Mouse (Mus musculus): ENCODE measurements around the gene Rd3.

DNA sequence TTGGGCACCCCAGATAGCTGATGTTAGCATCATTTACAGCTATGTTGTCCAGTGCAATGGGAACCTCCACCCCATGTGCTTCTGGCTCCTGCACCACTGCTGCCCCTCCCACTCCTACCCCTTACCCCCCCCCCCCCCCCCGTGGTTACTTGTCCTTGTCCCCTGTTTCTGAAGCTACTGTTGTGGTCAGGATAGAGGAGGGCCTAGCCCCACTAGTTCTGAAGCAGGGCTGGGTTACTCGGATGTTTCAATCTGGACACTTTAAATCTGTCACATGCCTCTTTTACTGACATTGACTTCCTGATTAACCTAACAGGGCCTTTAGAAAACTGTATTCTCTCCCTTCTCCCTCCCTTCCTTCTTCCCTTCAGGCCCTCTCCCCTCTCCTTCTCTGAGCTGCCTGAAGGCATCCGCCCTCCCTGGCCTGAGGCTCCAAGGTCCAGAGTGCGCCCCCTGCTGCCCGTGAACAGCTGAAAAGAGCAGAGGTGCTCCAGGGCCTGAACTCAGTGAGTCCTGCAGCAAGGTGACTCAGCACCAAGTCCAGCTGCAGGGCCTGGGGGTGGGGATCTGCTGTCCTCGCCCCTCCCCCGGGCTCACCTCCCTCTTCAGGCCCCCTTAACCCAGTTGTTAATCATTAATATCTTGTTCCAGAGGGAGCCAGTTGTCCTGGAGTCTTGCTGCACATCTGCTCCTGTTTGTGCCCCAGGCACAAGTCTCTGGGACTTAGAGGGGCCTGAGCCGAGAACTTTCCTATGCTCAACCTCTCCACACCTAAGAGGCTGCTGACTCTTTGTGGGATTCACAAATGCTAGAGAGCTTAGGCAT, 13.0 kb upstream of the Rd3 start:
- TF ChIP-seq CHD1 (IDR thresholded peaks at IDR 0.05; ENCODE audit: low read depth, low read length) (no peak), RCOR1 (conservative IDR thresholded peaks at IDR 0.05; ENCODE audit: low read depth, low read length) (no peak), HCFC1 (IDR thresholded peaks at IDR 0.05; ENCODE audit: low read depth, low read length) (no peak), POLR2A (IDR thresholded peaks at IDR 0.05; ENCODE audit: low read depth, low read length) (no peak), SIN3A (IDR thresholded peaks at IDR 0.05; ENCODE audit: low read length) (no peak), MXI1 (IDR thresholded peaks at IDR 0.05; ENCODE audit: low read depth, low read length) (no peak), CTCF (conservative IDR thresholded peaks at IDR 0.05 in 1 of 2, IDR thresholded peaks at IDR 0.05 in 1 of 2; ENCODE audit: low read depth in 2 of 2, low read length in 2 of 2) (peak in 1 of 2 experiments; percentile 68; a peak in 2 of 4 replicates), TCF12 (IDR thresholded peaks at IDR 0.05; ENCODE audit: low read depth, low read length) (peak; percentile 29; the same call in 1 of the 2 replicates), ZC3H11A (IDR thresholded peaks at IDR 0.05; ENCODE audit: low read depth, low read length) (no peak), CHD2 (IDR thresholded peaks at IDR 0.05; ENCODE audit: low read length) (no peak), IRF4 (IDR thresholded peaks at IDR 0.05; ENCODE audit: low read depth, low read length) (no peak), GABPA (IDR thresholded peaks at IDR 0.05; ENCODE audit: insufficient replicate concordance, low read depth, low read length) (no peak), NRF1 (IDR thresholded peaks at IDR 0.05; ENCODE audit: low read depth, low read length) (no peak)

Data from CH12.LX (cell line).